Mouse (Mus musculus) hindbrain, embryonic 13.5 days (tissue): ENCODE measurements around the gene Anapc13. TPM values are rescaled to one million over a fixed set of nuclear protein-coding genes. Genes with fewer than 3 reads are reported as not detected.

Experiments used
- ATAC-seq: fragments of 200-750 bp; cut with Nextera tagmentation; 2 replicates; pipeline ENCODE4 v1.8.0; 2017; ENCODE audit warnings: moderate TSS enrichment; ENCODE audit not compliant: low FRiP score
- H3K27ac ChIP-seq: fragments of 300-500 bp; sonication (generic); 2 replicates; pipeline ENCODE4 v1.5.1; 2015; ENCODE audit warnings: inconsistent platforms, mild to moderate bottlenecking, moderate library complexity
- H3K27me3 ChIP-seq: fragments of 300-500 bp; sonication (generic); 2 replicates; pipeline ENCODE4 v1.6.1; 2015; ENCODE audit warnings: mild to moderate bottlenecking, inconsistent platforms
- H3K36me3 ChIP-seq: fragments of 300-500 bp; sonication (generic); 2 replicates; pipeline ENCODE4 v1.6.1; 2015; ENCODE audit warnings: mild to moderate bottlenecking, inconsistent platforms
- H3K4me1 ChIP-seq: fragments of 300-500 bp; sonication (generic); replicated peaks from 2 replicates; pipeline ENCODE4 v1.6.1; 2015; ENCODE audit warnings: inconsistent platforms
- H3K4me2 ChIP-seq: fragments of 300-500 bp; sonication (generic); 2 replicates; pipeline ENCODE4 v1.6.1; 2015; ENCODE audit warnings: inconsistent platforms, mild to moderate bottlenecking, moderate library complexity
- H3K4me3 ChIP-seq: fragments of 300-500 bp; sonication (generic); 2 replicates; pipeline ENCODE4 v1.5.1; 2015; ENCODE audit warnings: mild to moderate bottlenecking, inconsistent platforms
- H3K9ac ChIP-seq: fragments of 300-500 bp; sonication (generic); 2 replicates; pipeline ENCODE4 v1.6.1; 2015; ENCODE audit warnings: mild to moderate bottlenecking, inconsistent platforms
- H3K9me3 ChIP-seq: fragments of 300-500 bp; sonication (generic); 2 replicates; pipeline ENCODE4 v1.6.1; 2016; ENCODE audit warnings: inconsistent platforms
- WGBS: fragments of 180-500 bp; shearing (Covaris S2); methylation state at CpG from one replicate; pipeline ENCODE4 v1.1.7; 2015; 5-methylcytosine and 5-hydroxymethylcytosine counted together
- polyA plus RNA-seq: library from polyadenylated mRNA; unstranded; fragments of >200 nt; fragmentation: Nextera tagmentation; extraction: Ambion mirVana; gene quantifications from 2 replicates; pipeline ENCODE4 v1.2.1, GENCODE M21; 2015

Gene Anapc13
- polyA plus RNA-seq: 194 and 200 TPM in 2 replicates

DNA sequence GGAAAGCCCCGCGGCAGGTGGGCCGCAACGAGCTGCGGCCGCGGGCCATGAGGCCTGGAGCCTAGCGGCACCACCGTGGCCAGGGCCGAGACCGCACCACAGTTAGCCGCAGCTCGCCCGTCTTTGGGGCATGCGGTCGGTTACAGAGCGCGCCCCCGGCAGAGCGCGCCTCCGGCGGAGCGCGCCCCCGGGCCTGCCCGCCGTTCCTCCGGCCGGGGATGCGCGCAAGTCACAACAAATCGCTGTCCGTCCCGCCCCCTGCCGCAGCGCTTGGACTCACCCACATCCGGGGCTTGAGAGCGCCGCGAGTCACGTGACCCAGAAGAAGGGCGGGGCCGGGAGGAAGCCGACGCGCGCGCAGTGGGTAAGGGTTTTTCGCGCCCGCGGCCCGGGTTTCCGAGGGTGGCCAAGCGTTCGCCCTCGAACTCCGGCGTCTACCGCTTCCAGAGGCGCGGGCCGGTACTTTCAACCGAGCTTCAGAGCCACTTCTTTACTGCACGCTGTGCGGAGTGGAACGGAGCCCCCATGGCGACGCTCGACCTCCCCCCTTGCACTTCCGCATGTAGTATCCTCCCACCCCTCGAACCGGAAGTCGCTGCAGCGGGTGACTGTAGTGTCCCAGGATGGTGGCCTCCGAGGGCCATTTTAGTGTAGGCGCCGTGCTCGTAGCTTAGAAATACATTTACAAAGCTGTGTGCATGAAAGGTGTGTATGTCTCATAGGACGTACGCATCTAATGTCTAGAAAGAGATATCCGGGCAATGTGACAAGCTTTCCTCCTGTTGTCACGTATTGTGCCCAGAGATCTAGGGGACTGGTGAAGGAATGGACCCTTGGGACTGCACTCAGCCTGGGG lies at the start of gene Anapc13, which contains the start of gene Cep63:
TSS of gene Anapc13 (plus strand) at position 314 of the 856 bp plus-strand sequence.
TSS of gene Cep63 (minus strand) at position 552 of the 856 bp plus-strand sequence.
- WGBS: under 1% methylated on average over 77 of the region's 84 CpGs
- no peaks in the 10 kb centered on the region for H3K27me3 ChIP-seq
- peaks cover 21% of the 10 kb centered on the region for H3K4me1 ChIP-seq
- peak; percentile 96 for ATAC-seq
- peak within 1 kb of the TSS; percentile 96 for H3K9ac ChIP-seq
- H3K9me3 ChIP-seq: no peaks in the 10 kb centered on the region
- peak within 1 kb of the TSS; percentile 72 for H3K4me3 ChIP-seq
- H3K27ac ChIP-seq: peak within 1 kb of the TSS; percentile 96
- peaks cover 8% of the 10 kb centered on the region for H3K36me3 ChIP-seq
- peak within 1 kb of the TSS; percentile 74 for H3K4me2 ChIP-seq

DNA sequence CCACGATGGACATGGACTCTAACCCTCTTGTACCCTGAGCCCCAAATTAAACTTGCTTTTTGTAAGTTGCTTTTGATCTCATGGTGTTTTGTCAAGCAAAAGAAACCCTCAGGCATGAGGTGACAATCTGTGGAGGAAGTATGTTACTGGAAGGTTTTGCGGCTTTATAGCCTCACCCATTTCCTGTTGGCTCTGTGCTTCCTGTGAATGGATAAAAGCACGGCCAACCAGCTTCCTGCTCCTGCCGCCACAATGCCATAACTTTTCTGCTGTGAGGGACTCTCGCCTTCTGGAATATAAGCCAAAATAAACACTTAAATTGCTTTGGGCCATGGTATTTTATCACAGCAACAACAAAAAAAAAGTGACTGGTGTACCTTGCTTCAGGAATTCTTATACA lies 48.6 kb upstream of the Anapc13 start:
- WGBS: 85% methylated on average over 5 of the region's 5 CpGs
- H3K4me1 ChIP-seq: peaks cover 15% of the 10 kb centered on the region
- ATAC-seq: no peak

DNA sequence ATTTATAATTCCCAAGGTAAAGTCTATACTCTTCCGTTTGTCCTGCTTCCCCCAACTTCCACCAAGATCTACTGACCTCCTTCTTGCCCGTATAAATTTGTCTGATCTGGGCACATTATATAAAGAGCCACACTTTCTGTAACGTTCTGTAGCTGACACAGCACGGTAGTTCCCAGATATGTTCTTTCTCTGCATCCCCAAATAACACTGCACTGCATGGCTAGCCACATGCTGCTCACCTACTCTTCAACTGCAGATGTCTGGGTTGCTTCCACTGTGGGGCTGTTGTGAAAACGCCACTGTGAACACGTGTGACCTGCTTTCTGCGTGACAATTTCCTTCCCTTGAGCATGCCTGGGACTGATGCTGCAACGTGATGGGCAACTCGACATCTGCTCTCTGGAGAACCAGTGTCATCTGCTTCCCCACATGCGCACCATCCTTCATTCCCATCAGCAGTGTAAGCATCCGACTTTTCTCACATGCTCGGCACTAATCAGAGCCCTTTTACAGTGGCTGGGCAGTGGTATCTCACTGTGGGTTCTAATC lies 44.1 kb upstream of the Anapc13 start:
- H3K4me1 ChIP-seq: peaks cover 5% of the 10 kb centered on the region
- H3K9me3 ChIP-seq: no peaks in the 10 kb centered on the region
- WGBS: 76% methylated on average over 12 of the region's 12 CpGs
- peaks cover 29% of the 10 kb centered on the region for H3K36me3 ChIP-seq
- peak overlapping the region; percentile 12; the same call in 1 of the 2 replicates for H3K27ac ChIP-seq
- no peak overlapping the region for H3K9ac ChIP-seq
- no peak overlapping the region for H3K4me3 ChIP-seq
- no peaks in the 10 kb centered on the region for H3K27me3 ChIP-seq
- no peak for ATAC-seq
- no peak overlapping the region for H3K4me2 ChIP-seq

More for the DNA sequence above, 48.6 kb upstream of the Anapc13 start:
- Histone ChIP-seq H3K27me3 (no peaks in the 10 kb centered on the region), H3K4me2 (no peak overlapping the region), H3K9me3 (no peaks in the 10 kb centered on the region), H3K9ac (no peak overlapping the region), H3K27ac (no peak overlapping the region), H3K4me3 (no peak overlapping the region), H3K36me3 (no peaks in the 10 kb centered on the region)

DNA sequence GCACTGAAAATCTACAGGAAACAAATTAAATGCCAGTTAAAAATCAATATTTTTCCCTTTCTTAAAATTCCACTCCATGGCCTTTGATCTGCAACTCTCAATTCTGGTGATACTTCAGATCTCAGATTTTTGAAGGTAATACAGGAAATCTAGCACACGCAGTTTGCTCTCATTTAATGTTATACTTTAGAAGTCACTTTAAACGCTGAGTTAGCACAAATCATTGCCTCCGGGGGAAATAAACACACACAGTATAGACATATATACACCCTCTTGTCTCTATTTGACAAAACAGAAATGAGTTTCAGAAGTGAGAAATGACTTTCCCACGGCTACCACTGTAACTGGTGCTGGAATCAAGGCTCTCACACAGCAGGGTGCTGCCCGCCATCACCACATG lies 38.7 kb upstream of the Anapc13 start:
- ATAC-seq: no peak
- Histone ChIP-seq H3K9me3 (no peaks in the 10 kb centered on the region), H3K27me3 (no peaks in the 10 kb centered on the region), H3K4me2 (no peak overlapping the region), H3K4me1 (0 out of 2 replicates have a peak, but pooled peaks cover 2% of the 10 kb centered on the region), H3K4me3 (no peak overlapping the region), H3K36me3 (peaks cover 47% of the 10 kb centered on the region), H3K9ac (no peak overlapping the region), H3K27ac (no peak overlapping the region)
- WGBS: 70% methylated on average over 5 of the region's 5 CpGs

DNA sequence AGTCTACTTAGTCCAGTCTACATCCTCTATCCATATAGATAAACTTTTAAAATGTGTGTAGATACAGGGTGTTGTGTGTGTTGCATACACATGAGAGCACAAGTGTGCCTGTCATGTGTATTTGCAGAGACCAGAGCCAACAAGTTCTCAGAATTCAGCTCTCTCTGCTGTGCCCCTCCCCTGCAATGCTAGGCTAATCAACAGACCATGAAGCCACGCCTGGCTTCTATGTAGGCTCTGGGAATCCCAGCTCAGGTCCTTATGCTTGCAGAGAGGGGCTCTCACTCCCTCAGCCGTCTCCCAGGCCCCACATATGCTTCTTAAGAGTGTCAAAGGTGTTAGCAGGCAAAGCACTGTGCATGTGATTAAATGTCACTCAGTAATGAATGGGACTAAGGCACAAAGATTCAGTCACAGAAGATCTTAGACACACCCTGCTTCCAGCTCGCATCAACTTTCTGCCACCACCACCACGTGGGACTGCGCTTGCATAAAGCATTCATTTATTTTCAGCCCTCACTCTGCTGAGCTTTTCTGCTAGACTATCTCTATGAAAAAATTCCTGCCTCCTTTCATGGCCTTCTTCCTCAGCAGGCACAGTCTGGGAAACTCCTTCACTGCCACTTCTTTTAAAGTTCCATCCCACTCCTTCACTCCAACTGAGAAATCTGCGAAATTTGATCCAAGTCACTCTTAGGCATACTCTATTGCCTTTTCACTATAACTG lies 31.3 kb upstream of the Anapc13 start:
- H3K9ac ChIP-seq: no peak overlapping the region

DNA sequence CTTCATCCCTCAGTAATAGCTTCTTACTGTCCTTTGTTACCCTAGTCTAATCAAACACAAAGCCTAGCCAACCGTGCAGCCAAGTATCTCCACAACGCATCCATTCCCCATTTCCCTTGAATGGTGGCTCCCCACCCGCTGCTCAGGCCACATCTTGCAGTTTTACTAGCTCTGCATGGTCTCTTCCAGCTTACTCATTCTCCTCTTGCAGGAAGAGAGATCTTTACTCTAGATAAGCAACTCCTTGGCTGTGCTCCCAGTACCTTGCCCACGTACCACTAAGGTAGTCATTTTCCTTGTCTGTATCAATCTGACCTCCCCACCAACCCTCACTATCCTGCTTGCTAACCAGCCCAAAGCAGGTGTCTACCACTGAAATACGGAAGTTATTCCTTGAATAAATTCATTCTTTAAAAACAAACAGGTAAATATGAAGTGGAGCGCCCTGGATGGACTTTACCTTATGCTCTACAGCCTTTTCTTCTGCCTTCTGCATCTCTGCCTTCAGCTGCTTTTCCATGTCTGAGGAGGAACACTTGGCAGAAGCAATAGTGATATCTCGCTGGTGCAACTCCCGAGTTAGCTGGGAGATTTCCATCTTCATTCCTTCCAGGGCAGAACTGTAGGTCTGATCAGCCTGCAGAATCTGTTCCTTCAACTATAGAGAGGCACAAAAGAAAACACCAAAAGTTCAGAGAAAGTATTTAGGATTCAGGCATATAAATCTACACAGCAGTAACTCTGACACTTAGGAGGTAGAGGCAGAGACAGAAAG lies 30.2 kb upstream of the Anapc13 start:
- no peaks in the 10 kb centered on the region for H3K9me3 ChIP-seq
- no peaks in the 10 kb centered on the region for H3K27me3 ChIP-seq
- H3K4me3 ChIP-seq: no peak overlapping the region
- H3K9ac ChIP-seq: no peak overlapping the region
- 82% methylated on average over 8 of the region's 8 CpGs for WGBS
- peaks cover 30% of the 10 kb centered on the region for H3K36me3 ChIP-seq
- H3K4me2 ChIP-seq: no peak overlapping the region
- H3K4me1 ChIP-seq: no peaks in the 10 kb centered on the region; the same call in 1 of the 2 replicates
- ATAC-seq: no peak
- H3K27ac ChIP-seq: 0 out of 2 replicates have a peak overlapping the region, but pooled peaks have one; percentile 15

More for the DNA sequence above, 31.3 kb upstream of the Anapc13 start:
- ATAC-seq: no peak
- Histone ChIP-seq H3K4me2 (no peak overlapping the region), H3K27me3 (no peaks in the 10 kb centered on the region), H3K9me3 (no peaks in the 10 kb centered on the region), H3K27ac (no peak overlapping the region), H3K36me3 (peaks cover 27% of the 10 kb centered on the region), H3K4me3 (no peak overlapping the region), H3K4me1 (no peaks in the 10 kb centered on the region; the same call in 1 of the 2 replicates)
- WGBS: 53% methylated on average over 6 of the region's 6 CpGs

DNA sequence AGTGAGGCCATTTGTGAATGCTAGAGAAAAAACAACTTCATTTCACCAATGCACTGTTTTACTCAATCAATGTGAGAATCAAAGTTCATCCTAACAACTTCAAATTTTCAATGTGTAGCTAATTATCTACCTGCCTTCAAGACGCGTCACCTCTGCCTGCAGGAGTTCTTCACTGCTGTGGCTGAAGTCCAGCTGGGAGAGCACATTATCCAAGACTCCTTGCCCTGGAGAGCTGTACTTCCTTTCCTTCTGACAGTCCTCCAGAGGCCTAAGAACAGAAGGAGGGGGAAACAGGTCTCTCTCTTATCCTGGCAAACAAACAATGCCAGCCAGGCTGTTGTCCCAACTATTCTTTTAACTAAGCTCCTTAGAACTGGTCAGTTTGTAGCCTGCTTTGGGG lies 24.9 kb upstream of the Anapc13 start:
- H3K27me3 ChIP-seq: no peaks in the 10 kb centered on the region
- H3K4me1 ChIP-seq: no peaks in the 10 kb centered on the region
- no peak overlapping the region for H3K4me3 ChIP-seq
- peaks cover 33% of the 10 kb centered on the region for H3K36me3 ChIP-seq
- no peaks in the 10 kb centered on the region for H3K9me3 ChIP-seq
- no peak for ATAC-seq
- H3K9ac ChIP-seq: no peak overlapping the region
- H3K4me2 ChIP-seq: no peak overlapping the region
- 85% methylated on average over 2 of the region's 2 CpGs for WGBS
- no peak overlapping the region for H3K27ac ChIP-seq

DNA sequence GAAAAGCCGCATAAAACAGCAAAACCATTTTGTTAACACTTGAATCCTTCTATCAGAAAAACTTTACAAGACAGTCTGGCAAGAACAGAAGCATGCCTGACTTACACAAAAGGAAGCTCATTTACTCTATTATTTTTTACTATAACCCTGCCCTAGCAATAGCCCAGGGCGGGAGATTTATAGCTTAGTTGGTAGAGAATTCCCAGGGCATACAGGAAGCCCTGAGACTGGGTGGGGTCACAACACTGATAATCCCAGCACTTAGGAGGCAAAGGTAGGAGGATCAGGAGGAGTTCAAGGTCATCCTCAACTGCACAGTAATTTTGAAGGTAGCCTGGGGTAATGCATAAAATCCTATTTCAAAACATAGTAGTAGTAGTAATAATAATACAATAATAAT lies 24.4 kb upstream of the Anapc13 start:
- Histone ChIP-seq H3K4me2 (no peak overlapping the region), H3K4me1 (no peaks in the 10 kb centered on the region)

DNA sequence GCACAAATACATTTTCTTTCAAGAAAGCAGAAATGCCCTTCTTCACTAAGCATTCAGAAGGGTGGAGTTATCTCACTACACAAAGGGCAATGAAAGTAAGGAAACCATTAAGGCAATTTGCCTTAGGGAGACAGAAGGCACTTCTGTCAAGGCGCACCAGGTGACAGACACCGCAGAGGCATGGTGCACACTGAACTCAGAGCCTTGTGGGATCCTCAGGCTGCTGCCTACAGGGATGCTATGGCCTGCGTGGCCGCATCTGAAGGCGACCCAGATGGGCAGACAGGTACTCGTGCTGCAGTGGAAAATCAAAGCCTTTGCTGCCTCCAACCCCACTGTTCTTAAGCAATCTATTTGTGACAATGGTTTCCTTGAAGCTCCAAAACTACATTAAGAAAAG lies 20.9 kb upstream of the Anapc13 start:
- Histone ChIP-seq H3K36me3 (peaks cover 40% of the 10 kb centered on the region), H3K27ac (no peak overlapping the region), H3K4me2 (no peak overlapping the region), H3K4me3 (no peak overlapping the region), H3K9ac (no peak overlapping the region), H3K27me3 (no peaks in the 10 kb centered on the region), H3K9me3 (no peaks in the 10 kb centered on the region), H3K4me1 (no peaks in the 10 kb centered on the region)
- ATAC-seq: no peak
- WGBS: 75% methylated on average over 6 of the region's 6 CpGs

More for the DNA sequence above, 24.4 kb upstream of the Anapc13 start:
- Histone ChIP-seq H3K9ac (no peak overlapping the region), H3K9me3 (no peaks in the 10 kb centered on the region), H3K27me3 (no peaks in the 10 kb centered on the region), H3K36me3 (peaks cover 29% of the 10 kb centered on the region), H3K4me3 (no peak overlapping the region), H3K27ac (no peak overlapping the region)
- WGBS: 100% methylated on average over 2 of the region's 2 CpGs
- no peak for ATAC-seq

DNA sequence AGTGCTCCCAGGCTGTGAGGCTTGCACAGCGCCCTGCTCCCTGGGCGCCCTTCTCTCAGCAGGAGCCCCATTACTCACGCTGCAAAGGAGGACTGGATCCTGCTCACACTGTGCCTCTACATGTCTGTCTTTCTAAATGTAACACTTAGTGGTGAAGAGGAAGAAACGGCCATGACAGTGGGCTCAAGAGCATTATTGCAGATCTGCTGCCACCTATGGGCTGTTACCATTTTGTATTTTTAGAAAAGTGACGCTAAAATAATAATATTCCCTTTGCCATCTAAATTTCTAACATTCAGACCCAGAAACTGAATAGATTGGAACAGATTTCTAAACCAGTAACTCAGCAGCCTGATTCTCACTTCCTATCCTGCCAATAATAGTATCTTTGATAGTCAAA lies 18.6 kb upstream of the Anapc13 start:
- Histone ChIP-seq H3K36me3 (peaks cover 40% of the 10 kb centered on the region), H3K27me3 (no peaks in the 10 kb centered on the region), H3K27ac (no peak overlapping the region), H3K4me1 (no peaks in the 10 kb centered on the region), H3K4me3 (no peak overlapping the region), H3K9ac (no peak overlapping the region), H3K9me3 (no peaks in the 10 kb centered on the region), H3K4me2 (no peak overlapping the region)
- 59% methylated on average over 5 of the region's 5 CpGs for WGBS
- ATAC-seq: no peak

DNA sequence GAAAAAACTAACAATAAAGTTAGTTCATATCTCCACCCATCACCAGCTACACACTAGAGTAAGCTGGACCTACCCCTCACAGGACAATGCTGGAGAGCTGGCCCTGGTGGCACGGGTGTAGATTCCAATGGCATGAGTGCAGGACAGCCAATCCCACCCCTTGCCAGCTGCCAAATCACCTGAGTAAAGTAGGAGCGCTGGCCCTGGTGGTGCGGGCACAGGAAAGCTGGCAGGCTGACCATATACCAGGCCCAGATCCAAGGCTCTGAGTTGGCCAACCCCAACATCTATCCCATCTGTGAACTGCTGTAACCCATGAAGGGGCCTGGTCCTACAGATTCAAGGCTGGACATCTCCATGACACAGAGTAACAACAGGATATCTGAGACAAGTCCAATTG lies 16.9 kb upstream of the Anapc13 start:
- 95% methylated on average over 3 of the region's 3 CpGs for WGBS
- no peak for ATAC-seq
- no peak overlapping the region for H3K9ac ChIP-seq

More for the DNA sequence above, 16.9 kb upstream of the Anapc13 start:
- no peaks in the 10 kb centered on the region for H3K27me3 ChIP-seq
- H3K4me3 ChIP-seq: no peak overlapping the region
- H3K4me1 ChIP-seq: no peaks in the 10 kb centered on the region
- no peak overlapping the region for H3K4me2 ChIP-seq
- H3K9me3 ChIP-seq: no peaks in the 10 kb centered on the region
- peaks cover 51% of the 10 kb centered on the region for H3K36me3 ChIP-seq
- no peak overlapping the region for H3K27ac ChIP-seq
